In genomic region chr6:53356328-53356727, GRCm38 (mm10) we compare ENCODE assay signal across 22 mouse cellular contexts.
DNase-seq lines count a peak whose midpoint lies in the region; ATAC-seq and TF ChIP-seq lines count a peak whose summit lies in the region.
"Had no signal": no experiment of that assay in that cellular context is flagged by ENCODE, and none has a peak within 500 bp of the region (broad histone marks: within the 10 kb centered on the region; RNA-seq: fewer than 3 reads in every experiment).

No protein-coding gene starts in this region.

- intact Hi-C loops in gastrocnemius, postnatal 36 days (cut with DNase I), result no loop called here

- no peak for ATAC-seq in kidney, postnatal 0 days (replicated peaks; ENCODE audit: low FRiP score, low read depth)
- no peak for ATAC-seq in lung, embryonic 14.5 days (ENCODE audit: insufficient read depth)
- no peak for ATAC-seq in stomach, postnatal 0 days (ENCODE audit: low FRiP score, low TSS enrichment)
- ATAC-seq: activated CD4-positive, CD25-positive, alpha-beta regulatory T cell, adult 4 months; forebrain, embryonic 16.5 days had no signal

- no peak overlapping the region for H3K4me2 ChIP-seq in kidney, postnatal 0 days (ENCODE audit: low read length)
- H3K4me2 ChIP-seq in lung, embryonic 14.5 days, result no peak overlapping the region
- H3K4me2 ChIP-seq in stomach, postnatal 0 days (replicated peaks; ENCODE audit: low read depth), result no peak overlapping the region
- H3K4me2 ChIP-seq: embryonic facial prominence, embryonic 13.5 days; forebrain, embryonic 12.5 days; heart, embryonic 11.5 days; heart, embryonic 15.5 days; hindbrain, embryonic 14.5 days had no signal

- DNase-seq in kidney, postnatal 0 days (ENCODE audit: low spot score), result no peak
- DNase-seq in kidney, adult 9 months, result no peak
- DNase-seq in lung, embryonic 14.5 days, result no peak
- no peak for DNase-seq in lung, adult 18-20 months
- no peak for DNase-seq in stomach, postnatal 0 days (ENCODE audit: low spot score)
- DNase-seq in gastrocnemius, postnatal 36 days, result no peak
- DNase-seq: adrenal gland, adult 2 months; adrenal gland, postnatal 25 days; cerebellum, adult 18-20 months; cerebellum, adult 9-11 months; cerebellum, postnatal 36 days; heart, adult 18-20 months; heart, postnatal 14 days had no signal

- no peaks in the 10 kb centered on the region for H3K4me1 ChIP-seq in kidney, postnatal 0 days (replicated peaks; ENCODE audit: insufficient read depth, low read length)
- H3K4me1 ChIP-seq in lung, embryonic 14.5 days (ENCODE audit: insufficient read depth), result no peaks in the 10 kb centered on the region
- no peaks in the 10 kb centered on the region for H3K4me1 ChIP-seq in E14TG2a.4 (replicated peaks; ENCODE audit: low read depth, low read length)
- no peaks in the 10 kb centered on the region for H3K4me1 ChIP-seq in stomach, postnatal 0 days (replicated peaks; ENCODE audit: control insufficient read depth, insufficient read depth)

- H3K9me3 ChIP-seq in kidney, postnatal 0 days (replicated peaks; ENCODE audit: low read length), result no peaks in the 10 kb centered on the region
- H3K9me3 ChIP-seq in lung, embryonic 14.5 days (ENCODE audit: low read depth, low read length), result no peaks in the 10 kb centered on the region
- H3K9me3 ChIP-seq in E14TG2a.4 (ENCODE audit: low read length), result no peaks in the 10 kb centered on the region
- no peaks in the 10 kb centered on the region for H3K9me3 ChIP-seq in stomach, postnatal 0 days (ENCODE audit: control insufficient read depth, low read length)
- H3K9me3 ChIP-seq: embryonic facial prominence, embryonic 13.5 days; forebrain, embryonic 12.5 days; heart, embryonic 15.5 days; hindbrain, embryonic 10.5 days had no signal

- no peak for TF ChIP-seq EP300 in stomach, postnatal 0 days (optimal IDR thresholded peaks at IDR 0.05)

- H3K9ac ChIP-seq in kidney, postnatal 0 days (ENCODE audit: low read depth, low read length), result no peak overlapping the region
- no peak overlapping the region for H3K9ac ChIP-seq in lung, embryonic 14.5 days
- H3K9ac ChIP-seq in stomach, postnatal 0 days (ENCODE audit: low read length), result no peak overlapping the region
- H3K9ac ChIP-seq: embryonic facial prominence, embryonic 13.5 days; forebrain, embryonic 12.5 days; heart, embryonic 15.5 days; hindbrain, embryonic 14.5 days had no signal

- no peak overlapping the region for H3K4me3 ChIP-seq in kidney, postnatal 0 days (replicated peaks; ENCODE audit: low read depth, low read length)
- no peak overlapping the region for H3K4me3 ChIP-seq in lung, embryonic 14.5 days (ENCODE audit: low read depth, low read length)
- no peak overlapping the region for H3K4me3 ChIP-seq in E14TG2a.4 (replicated peaks; ENCODE audit: low read length)
- H3K4me3 ChIP-seq in stomach, postnatal 0 days (ENCODE audit: low read depth, low read length), result no peak overlapping the region
- H3K4me3 ChIP-seq: embryonic facial prominence, embryonic 13.5 days; forebrain, embryonic 12.5 days; heart, embryonic 15.5 days; hindbrain, embryonic 10.5 days had no signal

- H3K27me3 ChIP-seq in kidney, postnatal 0 days (ENCODE audit: insufficient read depth, low read length), result no peaks in the 10 kb centered on the region
- no peaks in the 10 kb centered on the region for H3K27me3 ChIP-seq in lung, embryonic 14.5 days (ENCODE audit: insufficient read depth, low read length)
- H3K27me3 ChIP-seq in E14TG2a.4 (ENCODE audit: insufficient read depth, low read length), result no peaks in the 10 kb centered on the region
- H3K27me3 ChIP-seq in stomach, postnatal 0 days (ENCODE audit: control insufficient read depth, insufficient read depth, low read length), result no peaks in the 10 kb centered on the region
- H3K27me3 ChIP-seq: embryonic facial prominence, embryonic 13.5 days; forebrain, embryonic 12.5 days; heart, embryonic 15.5 days had no signal

- no peak overlapping the region for H3K27ac ChIP-seq in kidney, postnatal 0 days
- H3K27ac ChIP-seq in lung, embryonic 14.5 days (ENCODE audit: low read depth), result no peak overlapping the region
- H3K27ac ChIP-seq in stomach, postnatal 0 days (replicated peaks), result no peak overlapping the region
- H3K27ac ChIP-seq: embryonic facial prominence, embryonic 13.5 days; forebrain, embryonic 12.5 days; heart, embryonic 15.5 days; hindbrain, embryonic 10.5 days; hindbrain, embryonic 14.5 days had no signal

- TF ChIP-seq CTCF in kidney, postnatal 0 days (IDR thresholded peaks at IDR 0.05; ENCODE audit: low read depth), result peak; percentile 32; the same call in 1 of the 2 replicates
- TF ChIP-seq CTCF in lung, embryonic 14.5 days (IDR thresholded peaks at IDR 0.05; ENCODE audit: low read depth), result peak; percentile 24
- TF ChIP-seq CTCF in E14TG2a.4 (conservative IDR thresholded peaks at IDR 0.05; ENCODE audit: low read length), result peak; percentile 44
- peak; percentile 42 for TF ChIP-seq CTCF in stomach, postnatal 0 days (IDR thresholded peaks at IDR 0.05; ENCODE audit: low read depth)

- no peaks in the 10 kb centered on the region for H3K36me3 ChIP-seq in kidney, postnatal 0 days (ENCODE audit: insufficient read depth, low read length)
- no peaks in the 10 kb centered on the region for H3K36me3 ChIP-seq in lung, embryonic 14.5 days (ENCODE audit: insufficient read depth)
- H3K36me3 ChIP-seq in E14TG2a.4 (ENCODE audit: insufficient read depth, low read length), result no peaks in the 10 kb centered on the region
- no peaks in the 10 kb centered on the region for H3K36me3 ChIP-seq in stomach, postnatal 0 days (ENCODE audit: control insufficient read depth, insufficient read depth, low read length)
- H3K36me3 ChIP-seq: embryonic facial prominence, embryonic 13.5 days; forebrain, embryonic 12.5 days; heart, embryonic 15.5 days; hindbrain, embryonic 10.5 days had no signal

- WGBS in kidney, postnatal 0 days, result 98% methylated on average over 1 of the region's 1 CpGs
- WGBS in lung, embryonic 14.5 days, result 88% methylated on average over 1 of the region's 1 CpGs
- WGBS in stomach, postnatal 0 days, result 95% methylated on average over 1 of the region's 1 CpGs
